Mouse (Mus musculus) adrenal gland (tissue): ENCODE results near the gene Tekt2.

Experiments
- intact Hi-C: fragments of 180-260 bp; cut with DNase I; formaldehyde crosslinking; loops from one replicate; pipeline ENCODE4 v1.15.1; 2025

Gene Tekt2

GRCm38 (mm10) chr4:126277906-126278564 lies 47.5 kb downstream of the Tekt2 start:
- intact Hi-C loops, result loop anchor here (5.0 kb wide), 1 partner anchor 34 kb away; no protein-coding TSS in a partner anchor

GRCm38 (mm10) chr4:126275681-126276131 lies 49.8 kb downstream of the Tekt2 start:
- intact Hi-C loops, result loop anchor here (5.0 kb wide), 1 partner anchor 37 kb away; no protein-coding TSS in a partner anchor

- intact Hi-C loops, result loop anchor here (5.0 kb wide), 1 partner anchor 37 kb away; no protein-coding TSS in a partner anchor
Observed at GRCm38 (mm10) chr4:126275081-126275480, 50.4 kb downstream of the Tekt2 start.

GRCm38 (mm10) chr4:126273753-126274152 lies 51.7 kb downstream of the Tekt2 start:
- intact Hi-C loops, result no loop called here
